In genomic region chr2:103932025-103932424, GRCm38 (mm10) we compare ENCODE assay signal across 14 mouse cellular contexts. TPM values are rescaled to one million over a fixed set of nuclear protein-coding genes. Genes with fewer than 3 reads are reported as not detected.
A peak's percentile ranks its signal among the peaks of the same experiment; 100 is the strongest.
DNase-seq lines count a peak whose midpoint lies in the region; ATAC-seq lines count a peak whose summit lies in the region.
"Had no signal": no experiment of that assay in that cellular context is flagged by ENCODE, and none has a peak within 500 bp of the region (broad histone marks: within the 10 kb centered on the region; RNA-seq: fewer than 3 reads in every experiment).

No protein-coding gene starts in this region.

- H3K9ac ChIP-seq in kidney, embryonic 15.5 days = no peak overlapping the region
- H3K9ac ChIP-seq: lung, embryonic 15.5 days had no signal

- no peaks in the 10 kb centered on the region for H3K9me3 ChIP-seq in kidney, embryonic 15.5 days (replicated peaks)
- no peaks in the 10 kb centered on the region for H3K9me3 ChIP-seq in midbrain, embryonic 10.5 days (replicated peaks)
- H3K9me3 ChIP-seq: lung, embryonic 15.5 days had no signal

- WGBS in kidney, embryonic 15.5 days = 55% methylated on average over 2 of the region's 2 CpGs
- 59% methylated on average over 2 of the region's 2 CpGs for WGBS in midbrain, embryonic 10.5 days

- no peak overlapping the region for H3K27ac ChIP-seq in kidney, embryonic 15.5 days
- H3K27ac ChIP-seq in midbrain, embryonic 10.5 days (replicated peaks) = no peak overlapping the region
- H3K27ac ChIP-seq: lung, embryonic 15.5 days had no signal

- H3K36me3 ChIP-seq in kidney, embryonic 15.5 days = no peaks in the 10 kb centered on the region
- H3K36me3 ChIP-seq in midbrain, embryonic 10.5 days = no peaks in the 10 kb centered on the region
- H3K36me3 ChIP-seq: lung, embryonic 15.5 days had no signal

- H3K4me1 ChIP-seq in kidney, embryonic 15.5 days = peaks cover 35% of the 10 kb centered on the region
- peaks cover 20% of the 10 kb centered on the region for H3K4me1 ChIP-seq in midbrain, embryonic 10.5 days

- peak; percentile 10 for DNase-seq in kidney, adult 9 months
- peak; percentile 65 for DNase-seq in gastrocnemius, adult 18-20 months (ENCODE audit: low spot score)
- DNase-seq in heart, postnatal 36 days = peak; percentile 16 to 22
- no peak for DNase-seq in adrenal gland, postnatal 4 days (ENCODE audit: low spot score in 2 of 2)
- no peak for DNase-seq in midbrain, embryonic 10.5 days (ENCODE audit: low spot score)
- DNase-seq in left cerebral cortex, postnatal 14 days (ENCODE audit: low spot score in 2 of 2) = no peak
- DNase-seq: cerebellum, adult 18-20 months; layer of hippocampus, adult 9-11 months; thymus, adult 2 months had no signal

- 0 out of 2 replicates have a peak, but pooled peaks cover 4% of the 10 kb centered on the region for H3K27me3 ChIP-seq in kidney, embryonic 15.5 days
- H3K27me3 ChIP-seq in midbrain, embryonic 10.5 days (ENCODE audit: low read depth, poor library complexity, severe bottlenecking) = no peaks in the 10 kb centered on the region
- H3K27me3 ChIP-seq: lung, embryonic 15.5 days had no signal

- no peak for ATAC-seq in kidney, embryonic 15.5 days (replicated peaks; ENCODE audit: low FRiP score)
- peak; percentile 38 for ATAC-seq in megakaryocyte progenitor cell, adult 5-6 weeks (replicated peaks; ENCODE audit: poor library complexity)
- ATAC-seq: activated CD4-positive, CD25-positive, alpha-beta regulatory T cell, adult 4 months had no signal

- intact Hi-C loops in heart, postnatal 36 days (cut with DNase I) = no loop called here
- intact Hi-C loops in left cerebral cortex, postnatal 14 days (cut with DNase I) = no loop called here

- H3K4me2 ChIP-seq in kidney, embryonic 15.5 days = no peak overlapping the region
- H3K4me2 ChIP-seq: lung, embryonic 15.5 days had no signal

- H3K4me3 ChIP-seq in kidney, embryonic 15.5 days (replicated peaks) = no peak overlapping the region
- H3K4me3 ChIP-seq in midbrain, embryonic 10.5 days = no peak overlapping the region
- H3K4me3 ChIP-seq: lung, embryonic 15.5 days had no signal

RNA-seq across cellular contexts. Expression of gene Lmo2, which starts 25.8 kb away (rescaled TPM):
- polyA plus RNA-seq in kidney, embryonic 15.5 days (2015; fragmentation: Nextera tagmentation; extraction: Ambion mirVana) = 32.1 and 33.3 TPM in 2 replicates
- total RNA-seq in gastrocnemius, adult 18-20 months (2021) = 1 to 10 TPM; 4.9 to 5.9 TPM
- 10 to 100 TPM; 21.1 to 25.3 TPM for total RNA-seq in heart, postnatal 36 days (2021)
- total RNA-seq in megakaryocyte progenitor cell, adult 5-6 weeks (2015) = 427 and 476 TPM in 2 replicates
- 226 and 286 TPM in 2 replicates for total RNA-seq in megakaryocyte progenitor cell, adult 5-6 weeks (2017)
- 10 to 100 TPM; 40.0 to 41.3 TPM for total RNA-seq in adrenal gland, postnatal 4 days (2021)
- polyA plus RNA-seq in midbrain, embryonic 10.5 days (2016; fragmentation: Nextera tagmentation; extraction: Ambion mirVana) = 18.7 and 19.3 TPM in 2 replicates
- total RNA-seq in left cerebral cortex, postnatal 14 days (2021) = 10 to 100 TPM; 19.0 to 21.9 TPM
- polyA plus RNA-seq: C2C12 had no signal

Comparison
In these comparisons a context has a peak if more than half of its experiments do, and no peak if none do; other contexts are left out.
1. DNase-seq: peak in kidney, adult 9 months (single experiment), gastrocnemius, adult 18-20 months (single experiment) and heart, postnatal 36 days (2 of 2); none in adrenal gland, postnatal 4 days (0 of 2), midbrain, embryonic 10.5 days (single experiment) and left cerebral cortex, postnatal 14 days (0 of 2).
2. RNA of gene Lmo2, which starts 25.8 kb away (total RNA-seq): 226 to 476 TPM in megakaryocyte progenitor cell, adult 5-6 weeks; 40.0 to 41.3 TPM in adrenal gland, postnatal 4 days, 21.1 to 25.3 TPM in heart, postnatal 36 days, 19.0 to 21.9 TPM in left cerebral cortex, postnatal 14 days and 4.9 to 5.9 TPM in gastrocnemius, adult 18-20 months; every median in the first group is over 4 times any median in the second.